Mouse (Mus musculus) forebrain, postnatal 0 days (tissue): ENCODE results near the gene Supt5. TPM values are rescaled to one million over a fixed set of nuclear protein-coding genes. Genes with fewer than 3 reads are reported as not detected.

ENCODE experiments used
- ATAC-seq: fragments of 200-750 bp; cut with Nextera tagmentation; 2 replicates; pipeline ENCODE4 v1.8.0; 2017; ENCODE audit warnings: mild to moderate bottlenecking, moderate library complexity
- DNase-seq: peaks from one replicate; pipeline ENCODE4 v3.0.0-alpha.2; 2015
- H3K27ac ChIP-seq: fragments of 300-500 bp; sonication (generic); 2 replicates; pipeline ENCODE4 v1.5.1; 2014; ENCODE audit warnings: low read depth, mild to moderate bottlenecking, antibody characterized with exemption, low read length, moderate library complexity, mixed read lengths
- H3K27me3 ChIP-seq: fragments of 300-500 bp; sonication (generic); 2 replicates; pipeline ENCODE4 v1.6.1; 2014; ENCODE audit warnings: mild to moderate bottlenecking, low read length, mixed read lengths; ENCODE audit not compliant: insufficient read depth
- H3K36me3 ChIP-seq: fragments of 300-500 bp; sonication (generic); 2 replicates; pipeline ENCODE4 v1.6.1; 2014; ENCODE audit warnings: mild to moderate bottlenecking, moderate library complexity; ENCODE audit not compliant: insufficient read depth
- H3K4me1 ChIP-seq: fragments of 300-500 bp; sonication (generic); 2 replicates; pipeline ENCODE4 v1.6.1; 2014; ENCODE audit warnings: antibody characterized with exemption; ENCODE audit not compliant: insufficient read depth
- H3K4me2 ChIP-seq: fragments of 300-500 bp; sonication (generic); 2 replicates; pipeline ENCODE4 v1.6.1; 2014; ENCODE audit warnings: low read depth, mild to moderate bottlenecking, moderate library complexity
- H3K4me3 ChIP-seq: fragments of 300-500 bp; sonication (generic); 2 replicates; pipeline ENCODE4 v1.5.1; 2014; ENCODE audit warnings: low read depth, low read length, mixed read lengths
- H3K9ac ChIP-seq: fragments of 300-500 bp; sonication (generic); 2 replicates; pipeline ENCODE4 v1.6.1; 2014; ENCODE audit warnings: mild to moderate bottlenecking
- H3K9me3 ChIP-seq: fragments of 300-500 bp; sonication (generic); 2 replicates; pipeline ENCODE4 v1.6.1; 2016; ENCODE audit warnings: low read length
- CTCF ChIP-seq: sonication (generic); IDR thresholded peaks from 2 replicates; pipeline ENCODE4 v1.5.1; 2016; ENCODE audit warnings: antibody characterized with exemption, control low read depth, low read depth
- WGBS: fragments of 180-500 bp; shearing (Covaris S2); extraction: QIAGEN DNeasy Blood & Tissue Kit; methylation state at CpG from one replicate; pipeline ENCODE4 v1.1.7; 2014; 5-methylcytosine and 5-hydroxymethylcytosine counted together
- polyA plus RNA-seq: library from polyadenylated mRNA; unstranded; fragments of >200 nt; fragmentation: Nextera tagmentation; extraction: Ambion mirVana; gene quantifications from 2 replicates; pipeline ENCODE4 v1.2.1, GENCODE M21; 2015
- total RNA-seq: library from RNA; depleted of rRNA; stranded (reverse); fragments of >200 nt; gene quantifications from 2 replicates; pipeline ENCODE4 v1.2.3, GENCODE M21; 2014; rRNA removed

The Supt5 gene
- total and polyA plus RNA-seq, 2 experiments from 2014 or later = 83.3 to 111 TPM

DNA sequence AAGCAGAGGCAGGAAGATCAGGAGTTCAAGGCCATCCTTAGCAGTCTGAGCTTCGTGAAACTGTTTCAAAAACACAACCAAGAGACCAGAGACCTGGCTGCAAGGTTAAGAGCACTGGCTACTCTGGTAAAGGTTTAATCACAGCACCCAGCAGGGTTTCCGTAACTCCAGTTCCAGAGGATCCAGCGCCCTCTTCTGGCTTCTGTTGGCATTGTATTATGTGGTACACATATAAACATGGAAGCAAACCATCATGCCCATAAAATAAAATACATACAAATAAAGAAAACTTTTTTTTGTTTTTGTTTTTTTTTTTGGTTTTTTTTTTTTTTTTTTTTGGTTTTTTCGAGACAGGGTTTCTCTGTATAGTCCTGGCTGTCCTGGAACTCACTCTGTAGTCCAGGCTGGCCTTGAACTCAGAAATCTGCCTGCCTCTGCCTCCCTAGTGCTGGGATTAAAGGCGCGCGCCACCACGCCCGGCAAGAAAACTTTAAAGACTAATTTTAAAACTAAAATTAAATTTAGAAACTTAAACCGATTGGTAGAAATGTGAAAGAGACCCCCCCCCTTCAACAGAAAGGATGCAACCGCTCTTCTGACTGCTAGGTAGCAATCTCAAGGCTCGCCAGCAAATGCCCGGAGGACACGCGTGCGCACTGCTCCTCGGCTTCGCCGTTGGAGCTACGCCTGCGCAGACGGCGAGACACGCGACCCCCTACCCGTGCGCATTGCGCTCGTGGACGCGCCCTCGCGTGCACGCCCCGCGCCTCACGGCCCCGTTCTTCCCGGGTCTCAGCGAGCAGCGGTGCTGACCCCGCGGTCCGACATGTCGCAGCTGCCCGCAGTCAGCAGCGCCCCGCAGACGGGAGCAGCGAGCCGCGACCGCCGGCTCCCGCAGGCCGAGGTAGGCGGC lies 71.2 kb downstream of the Supt5 start, which contains the start of gene Eid2:
Gene Eid2, plus strand, starts transcription at position 753 of the 913 bp plus-strand sequence.
- peak; percentile 20; the same call in 1 of the 2 replicates for TF ChIP-seq CTCF
- H3K4me1 ChIP-seq = no peaks in the 10 kb centered on the region
- peak within 1 kb of the TSS; percentile 97 for H3K4me3 ChIP-seq
- no peaks in the 10 kb centered on the region for H3K36me3 ChIP-seq
- peak within 1 kb of the TSS; percentile 93 for H3K27ac ChIP-seq
- no peaks in the 10 kb centered on the region for H3K9me3 ChIP-seq
- peak within 1 kb of the TSS; percentile 95 for H3K9ac ChIP-seq
- ATAC-seq (peak; percentile 97), DNase-seq (peak; percentile 97)
- no peaks in the 10 kb centered on the region for H3K27me3 ChIP-seq
- peak within 1 kb of the TSS; percentile 80 for H3K4me2 ChIP-seq
- WGBS = 8% methylated on average over 56 of the region's 57 CpGs

DNA sequence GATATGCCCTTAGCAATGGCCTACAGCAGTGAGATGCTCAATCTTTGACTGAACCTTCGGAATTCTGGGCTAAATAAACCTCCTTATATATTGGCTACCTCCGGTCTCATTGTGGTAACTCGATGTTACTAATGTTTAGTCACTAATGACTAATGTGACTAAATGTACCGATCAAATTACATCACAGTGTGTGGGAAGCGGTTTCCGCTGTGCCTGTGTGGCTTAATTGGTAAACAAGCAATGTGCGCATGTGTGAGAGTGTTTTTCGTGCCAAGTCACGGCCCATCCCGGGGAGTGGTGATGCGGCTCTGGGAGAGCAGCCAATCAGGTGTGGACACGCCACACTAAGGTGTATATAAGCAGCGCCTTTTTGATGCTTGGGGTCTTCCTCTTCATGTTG lies 73.2 kb downstream of the Supt5 start:
- Histone ChIP-seq H3K4me3 (no peak overlapping the region), H3K36me3 (no peaks in the 10 kb centered on the region), H3K9ac (no peak overlapping the region), H3K4me1 (no peaks in the 10 kb centered on the region), H3K27ac (no peak overlapping the region), H3K4me2 (no peak overlapping the region), H3K27me3 (no peaks in the 10 kb centered on the region), H3K9me3 (no peaks in the 10 kb centered on the region)
- no peak for TF ChIP-seq CTCF
- ATAC-seq (no peak), DNase-seq (no peak)
- 80% methylated on average over 13 of the region's 13 CpGs for WGBS

Other genes starting within 250 kb of the Supt5 start
- under 0.01 and 0.19 TPM in 2 replicates for gene 9530053A07Rik, start 209.3 kb downstream of the Supt5 start, total RNA-seq
- gene 9530053A07Rik, start 209.3 kb downstream of the Supt5 start, polyA plus RNA-seq = 0.08 TPM in 2 replicates
- 40.4 and 49.5 TPM in 2 replicates for gene Fbl, start 169.0 kb downstream of the Supt5 start, total RNA-seq
- 86.3 and 91.3 TPM in 2 replicates for gene Fbl, start 169.0 kb downstream of the Supt5 start, polyA plus RNA-seq
- gene Dyrk1b, start 159.3 kb downstream of the Supt5 start, total RNA-seq = 21.0 and 23.3 TPM in 2 replicates
- 5.5 and 7.4 TPM in 2 replicates for gene Dyrk1b, start 159.3 kb downstream of the Supt5 start, polyA plus RNA-seq
- gene Eid2, start 70.9 kb downstream of the Supt5 start, total RNA-seq = 91.2 and 101 TPM in 2 replicates
- 26.7 and 28.3 TPM in 2 replicates for gene Eid2, start 70.9 kb downstream of the Supt5 start, polyA plus RNA-seq
- gene Eid2b, start 61.0 kb downstream of the Supt5 start, total RNA-seq = 44.0 and 45.1 TPM in 2 replicates
- 49.0 and 53.6 TPM in 2 replicates for gene Eid2b, start 61.0 kb downstream of the Supt5 start, polyA plus RNA-seq
- gene Selenov, start 47.6 kb downstream of the Supt5 start, total RNA-seq = 0.62 and 0.71 TPM in 2 replicates
- 1.3 and 2.1 TPM in 2 replicates for gene Selenov, start 47.6 kb downstream of the Supt5 start, polyA plus RNA-seq
- gene Dll3, start 36.5 kb downstream of the Supt5 start, total RNA-seq = 7.8 and 9.5 TPM in 2 replicates
- 10.9 and 11.1 TPM in 2 replicates for gene Dll3, start 36.5 kb downstream of the Supt5 start, polyA plus RNA-seq
- gene Timm50, start 26.7 kb downstream of the Supt5 start, total RNA-seq = 60.6 and 64.0 TPM in 2 replicates
- gene Timm50, start 26.7 kb downstream of the Supt5 start, polyA plus RNA-seq = 116 and 140 TPM in 2 replicates
- 205 and 300 TPM in 2 replicates for gene Rps16, start 11.9 kb upstream of the Supt5 start, total RNA-seq
- 595 and 769 TPM in 2 replicates for gene Rps16, start 11.9 kb upstream of the Supt5 start, polyA plus RNA-seq
- 20.3 and 25.7 TPM in 2 replicates for gene Plekhg2, start 33.9 kb upstream of the Supt5 start, total RNA-seq
- 9.0 and 11.4 TPM in 2 replicates for gene Plekhg2, start 33.9 kb upstream of the Supt5 start, polyA plus RNA-seq
- gene Zfp36, start 41.5 kb upstream of the Supt5 start, total RNA-seq = 2.8 and 4.0 TPM in 2 replicates
- 2.3 and 3.8 TPM in 2 replicates for gene Zfp36, start 41.5 kb upstream of the Supt5 start, polyA plus RNA-seq
- 32.5 and 35.1 TPM in 2 replicates for gene Med29, start 54.0 kb upstream of the Supt5 start, total RNA-seq
- 39.2 and 47.6 TPM in 2 replicates for gene Med29, start 54.0 kb upstream of the Supt5 start, polyA plus RNA-seq
- 74.8 and 80.5 TPM in 2 replicates for gene Paf1, start 54.2 kb upstream of the Supt5 start, total RNA-seq
- 69.4 and 92.7 TPM in 2 replicates for gene Paf1, start 54.2 kb upstream of the Supt5 start, polyA plus RNA-seq
- 2.6 and 3.8 TPM in 2 replicates for gene Gmfg, start 98.7 kb upstream of the Supt5 start, total RNA-seq
- gene Gmfg, start 98.7 kb upstream of the Supt5 start, polyA plus RNA-seq = 5.8 and 6.7 TPM in 2 replicates
- gene Lrfn1, start 113.2 kb upstream of the Supt5 start, total RNA-seq = 57.7 and 88.3 TPM in 2 replicates
- 16.0 and 21.2 TPM in 2 replicates for gene Lrfn1, start 113.2 kb upstream of the Supt5 start, polyA plus RNA-seq
- not detected in 2 replicates for gene Ifnl2, start 171.7 kb upstream of the Supt5 start, total RNA-seq
- gene Ifnl2, start 171.7 kb upstream of the Supt5 start, polyA plus RNA-seq = not detected in 2 replicates
- not detected in 2 replicates for gene Ifnl3, start 184.1 kb upstream of the Supt5 start, total RNA-seq
- gene Ifnl3, start 184.1 kb upstream of the Supt5 start, polyA plus RNA-seq = not detected in 2 replicates
- gene Sycn, start 202.1 kb upstream of the Supt5 start, total RNA-seq = not detected in 2 replicates
- gene Sycn, start 202.1 kb upstream of the Supt5 start, polyA plus RNA-seq = not detected in 2 replicates
- 0.10 and 0.15 TPM in 2 replicates for gene Nccrp1, start 208.5 kb upstream of the Supt5 start, total RNA-seq
- gene Nccrp1, start 208.5 kb upstream of the Supt5 start, polyA plus RNA-seq = 0.09 TPM in 1 of 2 replicates, not detected in the other